Mouse (Mus musculus): ENCODE measurements around the gene Duoxa1. TPM values are rescaled to one million over a fixed set of nuclear protein-coding genes. Genes with fewer than 3 reads are reported as not detected.

Duoxa1 gene
- polyA plus RNA-seq, 1 experiment from 2014 or later, result 0.97 TPM

DNA sequence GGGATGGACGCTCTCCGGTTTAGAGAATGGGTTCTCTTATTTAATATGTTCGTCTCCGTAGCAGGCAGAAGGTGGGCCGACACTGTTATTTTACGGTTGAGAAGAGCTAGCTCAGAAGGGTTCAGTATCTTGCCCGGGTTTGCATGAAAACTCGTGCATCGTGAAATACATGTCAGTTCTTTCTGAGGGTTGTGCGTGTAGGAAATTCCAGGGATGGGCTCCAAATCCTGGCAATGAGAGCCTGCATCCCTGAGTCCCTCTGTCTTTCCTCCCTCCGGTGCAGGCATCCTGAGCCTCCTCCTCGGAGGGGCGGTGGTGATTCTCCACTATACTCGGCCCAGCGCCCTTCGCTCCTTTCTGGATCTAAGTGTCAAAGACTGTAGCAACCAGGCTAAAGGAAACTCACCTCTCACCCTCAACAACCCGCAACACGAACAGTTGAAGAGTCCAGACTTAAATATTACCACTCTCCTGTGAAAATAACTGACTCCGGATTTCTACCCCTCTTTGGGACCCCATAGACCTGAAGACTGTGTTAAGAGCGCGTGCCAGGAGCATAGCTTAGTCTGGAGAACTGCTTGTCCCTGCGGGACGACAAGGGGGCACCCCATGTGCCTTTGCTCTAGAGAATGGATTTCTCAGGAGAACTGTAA is 11.5 kb downstream of the Duoxa1 start:
- Histone ChIP-seq H3K9me3 (replicated peaks; ENCODE audit: control insufficient read depth, low read length) (no peaks in the 10 kb centered on the region), H3K4me2 (ENCODE audit: low read depth, low read length) (peak overlapping the region; percentile 70), H3K27ac (ENCODE audit: low read length) (no peak overlapping the region), H3K27me3 (ENCODE audit: control insufficient read depth, insufficient read depth, low read length) (peaks cover 86% of the 10 kb centered on the region), H3K4me1 (ENCODE audit: control insufficient read depth, insufficient read depth, low read length) (peaks cover 25% of the 10 kb centered on the region), H3K9ac (ENCODE audit: low read length) (no peak overlapping the region; the same call in 1 of the 2 replicates), H3K4me3 (ENCODE audit: low read length) (peak overlapping the region; percentile 50), H3K36me3 (ENCODE audit: control insufficient read depth, insufficient read depth) (no peaks in the 10 kb centered on the region)
- no peak for ATAC-seq (replicated peaks; ENCODE audit: extremely low read depth, insufficient read depth, low FRiP score)
- WGBS, result 9% methylated on average over 23 of the region's 23 CpGs

DNA sequence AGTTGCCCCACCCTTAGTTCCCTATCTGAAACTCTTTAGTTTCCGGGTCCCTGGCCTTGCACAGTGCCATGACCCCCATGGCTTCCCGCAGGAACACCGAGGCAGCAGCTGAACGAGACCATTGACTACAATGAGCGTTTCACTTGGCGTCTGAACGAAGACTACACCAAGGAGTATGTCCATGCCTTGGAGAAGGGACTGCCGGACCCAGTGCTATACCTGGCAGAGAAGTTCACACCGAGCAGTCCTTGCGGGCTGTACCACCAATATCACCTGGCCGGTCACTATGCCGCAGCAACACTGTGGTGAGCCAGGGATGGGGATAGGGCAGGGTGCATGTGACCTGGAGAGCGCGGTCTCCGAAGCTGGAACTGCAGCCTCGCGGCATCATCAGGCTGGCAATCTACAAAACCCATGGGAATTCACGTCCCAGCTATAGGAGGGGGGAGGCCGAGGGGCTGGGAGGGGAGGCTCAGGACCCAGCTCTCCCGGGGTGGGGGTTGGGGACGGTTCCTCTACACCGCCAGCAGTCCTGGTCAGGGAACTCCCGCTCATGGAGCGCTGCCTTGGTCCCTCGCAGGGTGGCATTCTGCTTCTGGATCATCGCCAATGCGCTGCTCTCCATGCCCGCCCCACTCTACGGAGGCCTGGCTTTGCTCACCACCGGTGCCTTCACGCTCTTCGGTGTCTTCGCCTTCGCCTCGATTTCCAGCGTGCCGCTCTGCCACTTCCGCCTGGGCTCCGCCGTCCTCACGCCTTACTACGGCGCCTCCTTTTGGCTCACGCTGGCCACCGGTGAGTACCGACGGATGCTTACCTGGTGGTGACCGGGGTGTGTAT is 12.2 kb downstream of the Duoxa1 start:
- no peak for ATAC-seq (replicated peaks; ENCODE audit: extremely low read depth, insufficient read depth, low FRiP score)
- 1% methylated on average over 48 of the region's 48 CpGs for WGBS
- Histone ChIP-seq H3K4me3 (ENCODE audit: low read length) (peak overlapping the region; percentile 50), H3K9ac (ENCODE audit: low read length) (no peak overlapping the region; the same call in 1 of the 2 replicates), H3K27ac (ENCODE audit: low read length) (no peak overlapping the region), H3K36me3 (ENCODE audit: control insufficient read depth, insufficient read depth) (no peaks in the 10 kb centered on the region), H3K27me3 (ENCODE audit: control insufficient read depth, insufficient read depth, low read length) (peaks cover 83% of the 10 kb centered on the region), H3K9me3 (replicated peaks; ENCODE audit: control insufficient read depth, low read length) (no peaks in the 10 kb centered on the region), H3K4me1 (ENCODE audit: control insufficient read depth, insufficient read depth, low read length) (peaks cover 25% of the 10 kb centered on the region), H3K4me2 (ENCODE audit: low read depth, low read length) (peak overlapping the region; percentile 70)

DNA sequence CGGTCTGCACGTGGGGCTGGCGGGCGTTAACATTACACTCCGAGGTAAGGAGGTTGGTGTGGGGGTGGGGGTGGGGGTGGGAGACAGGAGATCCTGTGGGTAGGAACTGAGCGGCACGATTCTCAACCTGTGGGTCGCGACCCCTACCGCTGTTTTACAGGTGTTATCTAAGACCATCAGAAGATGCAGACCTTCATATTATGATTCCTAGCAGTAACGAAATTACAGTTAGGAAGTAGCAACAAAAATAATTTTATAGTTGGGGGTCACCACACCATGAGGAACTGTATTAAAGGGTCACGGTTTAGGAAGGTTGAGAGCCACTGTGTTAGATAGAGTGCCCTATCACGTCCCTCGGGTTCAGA is 12.9 kb downstream of the Duoxa1 start:
- Histone ChIP-seq H3K36me3 (ENCODE audit: control insufficient read depth, insufficient read depth) (no peaks in the 10 kb centered on the region), H3K4me2 (ENCODE audit: low read depth, low read length) (peak overlapping the region; percentile 70), H3K4me3 (ENCODE audit: low read length) (peak overlapping the region; percentile 50; the same call in 1 of the 2 replicates), H3K27ac (ENCODE audit: low read length) (no peak overlapping the region), H3K9me3 (replicated peaks; ENCODE audit: control insufficient read depth, low read length) (no peaks in the 10 kb centered on the region), H3K27me3 (ENCODE audit: control insufficient read depth, insufficient read depth, low read length) (peaks cover 85% of the 10 kb centered on the region), H3K4me1 (ENCODE audit: control insufficient read depth, insufficient read depth, low read length) (peaks cover 25% of the 10 kb centered on the region), H3K9ac (ENCODE audit: low read length) (no peak overlapping the region)
- WGBS, result 11% methylated on average over 14 of the region's 14 CpGs
- ATAC-seq (replicated peaks; ENCODE audit: extremely low read depth, insufficient read depth, low FRiP score), result no peak

DNA sequence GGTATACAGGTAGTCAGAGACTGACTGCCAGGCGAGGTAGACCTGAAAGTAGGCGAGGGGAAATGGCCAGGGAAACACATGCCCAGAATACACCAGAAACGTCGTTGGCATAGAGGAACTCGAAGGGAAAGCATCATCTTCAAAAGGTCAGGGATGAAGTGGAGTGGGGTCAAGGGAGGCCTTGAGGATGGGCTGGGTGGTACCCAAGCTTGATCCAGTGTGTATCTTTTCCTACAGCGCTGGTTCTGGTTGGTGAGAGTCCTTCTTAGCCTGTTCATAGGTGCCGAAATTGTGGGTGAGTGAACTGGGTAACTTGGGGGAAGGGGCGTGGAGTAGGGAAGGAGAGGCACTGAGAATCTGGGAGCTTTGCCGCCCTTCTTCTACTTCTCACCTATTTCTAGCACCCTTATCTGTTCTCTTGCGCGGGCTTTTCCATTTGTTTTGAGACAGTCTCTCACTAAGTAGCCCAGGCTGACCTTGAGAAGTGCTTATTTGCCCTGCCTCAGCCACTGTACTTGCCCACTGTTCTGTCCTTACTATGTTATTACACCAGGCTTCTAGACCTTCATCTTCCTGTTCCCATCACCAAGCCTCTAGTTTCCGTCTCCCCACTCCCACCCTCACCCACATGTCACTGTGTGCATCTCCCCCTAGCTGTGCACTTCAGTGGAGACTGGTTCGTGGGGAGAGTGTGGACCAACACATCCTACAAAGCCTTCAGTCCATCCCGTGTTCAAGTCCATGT is 13.4 kb downstream of the Duoxa1 start:
- Histone ChIP-seq H3K27ac (ENCODE audit: low read length) (no peak overlapping the region), H3K4me2 (ENCODE audit: low read depth, low read length) (no peak overlapping the region), H3K4me1 (ENCODE audit: control insufficient read depth, insufficient read depth, low read length) (peaks cover 25% of the 10 kb centered on the region), H3K4me3 (ENCODE audit: low read length) (no peak overlapping the region), H3K27me3 (ENCODE audit: control insufficient read depth, insufficient read depth, low read length) (peaks cover 87% of the 10 kb centered on the region), H3K9me3 (replicated peaks; ENCODE audit: control insufficient read depth, low read length) (no peaks in the 10 kb centered on the region), H3K36me3 (ENCODE audit: control insufficient read depth, insufficient read depth) (no peaks in the 10 kb centered on the region), H3K9ac (ENCODE audit: low read length) (no peak overlapping the region)
- WGBS, result 18% methylated on average over 14 of the region's 14 CpGs
- no peak for ATAC-seq (replicated peaks; ENCODE audit: extremely low read depth, insufficient read depth, low FRiP score)

DNA sequence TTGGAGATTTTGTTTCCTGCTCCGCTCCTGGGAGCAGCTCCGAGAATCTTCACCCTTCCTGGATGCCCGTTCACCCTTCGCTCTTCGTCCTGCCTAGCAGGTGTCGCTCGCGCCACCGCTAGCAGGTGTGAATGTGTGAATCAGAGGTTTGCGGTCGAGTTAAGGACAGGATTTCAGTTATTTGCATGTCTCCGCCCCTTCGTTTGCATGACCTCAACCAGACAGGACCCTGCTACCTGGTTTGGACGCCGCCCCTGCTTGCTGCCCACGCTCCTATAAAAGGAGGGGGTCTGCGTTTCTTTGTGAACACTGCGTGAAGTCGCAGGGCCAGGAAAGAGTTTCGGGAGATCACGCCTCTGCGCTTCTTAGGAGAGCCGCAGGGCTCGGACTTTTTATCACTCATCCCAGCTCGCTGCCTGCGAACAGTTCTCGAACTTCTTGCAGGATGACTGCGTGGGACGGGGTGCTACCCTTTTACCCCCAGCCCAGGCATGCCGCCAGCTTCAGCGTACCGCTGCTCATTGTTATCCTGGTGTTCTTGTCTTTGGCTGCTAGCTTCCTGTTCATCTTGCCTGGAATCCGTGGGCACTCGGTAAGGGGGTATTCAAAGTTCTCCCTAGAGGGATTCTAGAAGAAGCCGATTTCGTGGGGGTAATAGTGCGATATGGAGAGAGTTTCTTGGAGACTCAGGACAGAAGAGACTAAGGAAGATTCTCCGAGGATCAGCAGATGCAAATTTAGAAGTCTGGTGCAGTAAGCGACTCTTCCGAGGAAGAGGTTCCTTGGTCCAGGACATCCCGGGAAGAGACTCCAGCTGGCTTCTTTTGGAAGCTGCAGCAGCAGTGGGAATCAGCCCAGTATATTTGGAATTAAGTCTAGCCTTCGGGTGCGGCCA is 14.7 kb downstream of the Duoxa1 start, which contains the start of gene Duoxa2:
Duoxa2 (plus strand) TSS at position 305 of the 895 bp plus-strand sequence.
- Histone ChIP-seq H3K27ac (ENCODE audit: low read length) (no peak within 1 kb of the TSS), H3K4me2 (ENCODE audit: low read depth, low read length) (peak within 1 kb of the TSS; percentile 59), H3K9me3 (replicated peaks; ENCODE audit: control insufficient read depth, low read length) (no peaks in the 10 kb centered on the region), H3K4me3 (ENCODE audit: low read length) (peak within 1 kb of the TSS; percentile 45), H3K9ac (ENCODE audit: low read length) (no peak within 1 kb of the TSS), H3K36me3 (ENCODE audit: control insufficient read depth, insufficient read depth) (no peaks in the 10 kb centered on the region), H3K27me3 (ENCODE audit: control insufficient read depth, insufficient read depth, low read length) (peaks cover 88% of the 10 kb centered on the region), H3K4me1 (ENCODE audit: control insufficient read depth, insufficient read depth, low read length) (peaks cover 25% of the 10 kb centered on the region)
- WGBS, result 1% methylated on average over 43 of the region's 43 CpGs
- ATAC-seq (replicated peaks; ENCODE audit: extremely low read depth, insufficient read depth, low FRiP score), result no peak

DNA sequence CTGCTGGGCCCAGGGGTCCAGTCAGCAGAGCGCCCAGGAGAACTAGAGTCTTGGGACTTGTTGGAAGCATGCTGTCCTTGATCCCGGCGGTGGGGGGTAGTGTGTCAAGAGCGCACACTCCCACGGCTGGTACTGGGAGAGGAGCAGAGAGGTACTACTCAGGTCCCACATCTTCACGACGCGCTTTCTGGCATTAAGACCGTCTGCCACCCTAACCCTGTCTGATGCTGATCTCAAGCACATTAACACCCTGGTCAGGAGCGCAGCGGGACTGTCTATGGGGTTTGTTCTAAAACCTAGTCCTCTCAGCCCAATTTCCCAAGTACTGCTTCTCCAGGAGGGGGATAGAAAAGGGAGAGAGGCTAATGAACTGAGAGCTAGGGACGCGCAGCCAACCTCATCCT is 15.4 kb downstream of the Duoxa1 start, which contains the start of gene Duox2:
Duox2 (minus strand) TSS at position 354 of the 404 bp plus-strand sequence.
- Histone ChIP-seq H3K9ac (ENCODE audit: low read length) (no peak within 1 kb of the TSS), H3K4me1 (ENCODE audit: control insufficient read depth, insufficient read depth, low read length) (peaks cover 25% of the 10 kb centered on the region), H3K4me3 (ENCODE audit: low read length) (peak within 1 kb of the TSS; percentile 45), H3K27ac (ENCODE audit: low read length) (no peak within 1 kb of the TSS), H3K9me3 (replicated peaks; ENCODE audit: control insufficient read depth, low read length) (no peaks in the 10 kb centered on the region), H3K36me3 (ENCODE audit: control insufficient read depth, insufficient read depth) (no peaks in the 10 kb centered on the region), H3K4me2 (ENCODE audit: low read depth, low read length) (peak within 1 kb of the TSS; percentile 59), H3K27me3 (ENCODE audit: control insufficient read depth, insufficient read depth, low read length) (peaks cover 89% of the 10 kb centered on the region)
- ATAC-seq (replicated peaks; ENCODE audit: extremely low read depth, insufficient read depth, low FRiP score), result no peak
- 4% methylated on average over 13 of the region's 13 CpGs for WGBS

DNA sequence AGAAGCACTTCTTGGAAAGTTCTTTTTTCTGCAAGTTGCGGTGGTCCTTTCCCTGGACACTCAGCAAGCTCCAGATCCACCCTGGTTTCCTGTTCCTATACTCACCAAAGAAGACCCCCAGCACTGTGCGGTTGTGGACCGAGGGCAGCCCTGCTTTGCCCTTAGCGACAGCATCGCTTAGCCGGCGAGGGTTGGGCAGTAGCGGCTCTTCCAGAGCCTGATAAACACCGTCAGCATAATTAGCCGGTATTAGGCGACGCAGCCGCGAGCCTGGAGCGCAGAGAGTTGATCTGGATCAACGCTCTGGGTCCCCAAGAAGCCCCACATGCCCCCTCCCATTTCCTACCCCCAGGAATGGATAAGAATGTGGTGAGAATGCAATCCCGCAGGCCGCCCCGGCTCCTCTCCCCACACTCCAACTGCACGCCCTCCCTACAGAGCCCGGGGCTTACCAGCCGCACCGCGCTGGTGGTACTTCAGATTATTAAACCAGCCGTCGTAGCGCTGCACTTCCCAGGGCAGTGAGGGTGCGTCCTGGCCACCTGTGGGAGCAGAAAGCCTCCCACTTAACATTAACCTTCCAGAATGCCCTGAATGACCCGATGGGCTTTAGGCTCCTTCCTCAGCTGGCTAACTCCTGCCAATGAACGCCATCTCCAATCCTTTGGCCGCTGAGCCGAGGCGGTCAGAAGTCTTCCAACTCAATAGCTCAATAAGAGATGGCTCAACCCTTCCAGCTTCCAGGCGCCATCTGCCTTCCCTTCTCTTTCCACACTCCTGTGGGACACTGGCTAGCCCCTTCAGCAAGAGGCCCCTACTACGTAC is 16.0 kb downstream of the Duoxa1 start:
- H3K4me1 ChIP-seq (ENCODE audit: control insufficient read depth, insufficient read depth, low read length), result peaks cover 25% of the 10 kb centered on the region
- ATAC-seq (replicated peaks; ENCODE audit: extremely low read depth, insufficient read depth, low FRiP score), result no peak
- no peak overlapping the region for H3K9ac ChIP-seq (ENCODE audit: low read length)
- H3K4me2 ChIP-seq (ENCODE audit: low read depth, low read length), result peak overlapping the region; percentile 33
- H3K4me3 ChIP-seq (ENCODE audit: low read length), result peak overlapping the region; percentile 45
- 3% methylated on average over 35 of the region's 35 CpGs for WGBS
- H3K27me3 ChIP-seq (ENCODE audit: control insufficient read depth, insufficient read depth, low read length), result peaks cover 84% of the 10 kb centered on the region
- no peak overlapping the region for H3K27ac ChIP-seq (ENCODE audit: low read length)
- H3K9me3 ChIP-seq (replicated peaks; ENCODE audit: control insufficient read depth, low read length), result no peaks in the 10 kb centered on the region
- no peaks in the 10 kb centered on the region for H3K36me3 ChIP-seq (ENCODE audit: control insufficient read depth, insufficient read depth)

DNA sequence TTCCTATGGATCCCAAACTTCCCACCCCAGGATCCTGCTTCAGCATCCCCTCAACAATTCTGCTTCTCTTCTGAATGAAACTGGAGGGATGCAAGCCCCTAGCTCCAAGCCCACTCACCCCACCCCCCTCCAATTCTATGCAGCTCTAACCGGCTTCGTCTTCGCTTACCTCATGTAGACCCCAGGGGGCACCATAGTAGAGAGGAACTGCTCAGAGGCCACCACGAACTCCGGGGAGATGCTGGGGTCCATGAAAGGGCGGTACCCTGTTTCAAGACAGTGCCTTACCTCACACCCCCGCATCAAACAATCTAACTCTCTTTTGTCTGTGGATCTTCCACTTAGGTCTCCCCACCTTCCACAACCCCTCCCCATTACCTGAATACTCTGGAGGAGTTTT is 18.6 kb downstream of the Duoxa1 start:
- Histone ChIP-seq H3K9me3 (replicated peaks; ENCODE audit: control insufficient read depth, low read length) (no peaks in the 10 kb centered on the region), H3K4me1 (ENCODE audit: control insufficient read depth, insufficient read depth, low read length) (peaks cover 10% of the 10 kb centered on the region), H3K9ac (ENCODE audit: low read length) (no peak overlapping the region), H3K4me3 (ENCODE audit: low read length) (no peak overlapping the region), H3K27ac (ENCODE audit: low read length) (no peak overlapping the region), H3K36me3 (ENCODE audit: control insufficient read depth, insufficient read depth) (no peaks in the 10 kb centered on the region), H3K4me2 (ENCODE audit: low read depth, low read length) (no peak overlapping the region), H3K27me3 (ENCODE audit: control insufficient read depth, insufficient read depth, low read length) (peaks cover 70% of the 10 kb centered on the region)
- WGBS, result 7% methylated on average over 7 of the region's 7 CpGs
- no peak for ATAC-seq (replicated peaks; ENCODE audit: extremely low read depth, insufficient read depth, low FRiP score)

All from heart, embryonic 16.5 days (tissue).